23 mouse cellular contexts compared by ENCODE assay signal in genomic region chr17:85074083-85074482, GRCm38 (mm10). TPM values are rescaled to one million over a fixed set of nuclear protein-coding genes. Genes with fewer than 3 reads are reported as not detected.
DNase-seq lines count a peak whose midpoint lies in the region; ATAC-seq lines count a peak whose summit lies in the region.
"Had no signal": no experiment of that assay in that cellular context is flagged by ENCODE, and none has a peak within 500 bp of the region (broad histone marks: within the 10 kb centered on the region; RNA-seq: fewer than 3 reads in every experiment).

No protein-coding gene starts in this region.

- peaks cover 8% of the 10 kb centered on the region; the same call in 1 of the 2 replicates for H3K4me1 ChIP-seq in heart, embryonic 10.5 days
- H3K4me1 ChIP-seq: embryonic facial prominence, embryonic 12.5 days had no signal

- 90% methylated on average over 4 of the region's 4 CpGs for whole genome bisulfite sequencing in heart, embryonic 10.5 days

- no peak overlapping the region for H3K4me3 ChIP-seq in heart, embryonic 10.5 days
- H3K4me3 ChIP-seq: embryonic facial prominence, embryonic 10.5 days; embryonic facial prominence, embryonic 12.5 days; forebrain, embryonic 13.5 days; forebrain, embryonic 15.5 days had no signal

- peaks cover 57% of the 10 kb centered on the region for H3K36me3 ChIP-seq in heart, embryonic 10.5 days

- peak; percentile 81 for ATAC-seq in frontal cortex, adult (ENCODE audit: low TSS enrichment)
- ATAC-seq: activated CD4-positive, CD25-positive, alpha-beta regulatory T cell, adult 4 months; CD4-positive, CD25-positive, alpha-beta regulatory T cell, adult 4 months; forebrain, embryonic 13.5 days; forebrain, embryonic 15.5 days; forebrain, postnatal 0 days; Patski had no signal

- H3K27me3 ChIP-seq in heart, embryonic 10.5 days (ENCODE audit: insufficient read depth, poor library complexity, severe bottlenecking): no peaks in the 10 kb centered on the region
- H3K27me3 ChIP-seq: CH12.LX; embryonic facial prominence, embryonic 12.5 days; forebrain, embryonic 13.5 days; forebrain, embryonic 15.5 days; Patski had no signal

- intact Hi-C loops in heart, postnatal 10 days (cut with DNase I): no loop called here

- no peaks in the 10 kb centered on the region for H3K9me3 ChIP-seq in heart, embryonic 10.5 days
- H3K9me3 ChIP-seq: embryonic facial prominence, embryonic 10.5 days; embryonic facial prominence, embryonic 12.5 days; forebrain, embryonic 13.5 days; forebrain, embryonic 15.5 days; G1E had no signal

- no peak for DNase-seq in frontal cortex, postnatal 10 days (ENCODE audit: low spot score in 2 of 2)
- DNase-seq in heart, embryonic 10.5 days (ENCODE audit: low spot score): peak; percentile 38
- no peak for DNase-seq in heart, postnatal 10 days
- no peak for DNase-seq in adrenal gland, postnatal 14 days
- DNase-seq: adrenal gland, adult 8-10 months; adrenal gland, postnatal 25 days; B cell, adult 2 months; cerebellum, adult 11-12 months; cerebellum, adult 2 months; cerebellum, adult 9-10 months; cerebellum, postnatal 10 days; cerebellum, postnatal 25 days; forebrain, postnatal 0 days had no signal

- no peak overlapping the region for H3K27ac ChIP-seq in heart, embryonic 10.5 days
- H3K27ac ChIP-seq: embryonic facial prominence, embryonic 10.5 days; embryonic facial prominence, embryonic 12.5 days; forebrain, embryonic 13.5 days; forebrain, embryonic 15.5 days had no signal

RNA-seq across cellular contexts. Expression of gene Prepl, which starts 16.0 kb away (rescaled TPM):
- polyA plus RNA-seq in heart, embryonic 10.5 days (2016; fragmentation: Nextera tagmentation; extraction: Ambion mirVana): 21.8 and 27.3 TPM in 2 replicates
- 100 to 1,000 TPM; 121 to 129 TPM for total RNA-seq in heart, postnatal 10 days (2021)
- total RNA-seq in adrenal gland, postnatal 14 days (2021): 29.3 and 32.7 TPM in 2 replicates

RNA-seq across cellular contexts. Expression of gene Camkmt, which starts 16.3 kb away (rescaled TPM):
- polyA plus RNA-seq in heart, embryonic 10.5 days (2016; fragmentation: Nextera tagmentation; extraction: Ambion mirVana): 7.7 and 8.4 TPM in 2 replicates
- 1 to 10 TPM; 3.7 to 4.4 TPM for total RNA-seq in heart, postnatal 10 days (2021)
- 4.8 and 6.0 TPM in 2 replicates for total RNA-seq in adrenal gland, postnatal 14 days (2021)

RNA-seq across cellular contexts. Expression of gene Slc3a1, which starts 45.9 kb away (rescaled TPM):
- 0.09 and 0.33 TPM in 2 replicates for polyA plus RNA-seq in heart, embryonic 10.5 days (2016; fragmentation: Nextera tagmentation; extraction: Ambion mirVana)
- under 1 TPM in 1 of 2 experiments, not detected in 1; 0.17 TPM for total RNA-seq in heart, postnatal 10 days (2021)
- 0.38 and 1.3 TPM in 2 replicates for total RNA-seq in adrenal gland, postnatal 14 days (2021)
- polyA plus RNA-seq: G1E had no signal
